Mouse (Mus musculus): ENCODE data around the gene Fbrs.
"Not testable (repeated sequence)": the region's sequence is repeated elsewhere in the genome, so short reads cannot be mapped to it uniquely, and the experiment has no call there.

Fbrs gene

GRCm38 (mm10) chr7:127476336-127476735, 2.7 kb upstream of the Fbrs start:
- no peak for DNase-seq (ENCODE audit: low spot score in 2 of 2)

DNA sequence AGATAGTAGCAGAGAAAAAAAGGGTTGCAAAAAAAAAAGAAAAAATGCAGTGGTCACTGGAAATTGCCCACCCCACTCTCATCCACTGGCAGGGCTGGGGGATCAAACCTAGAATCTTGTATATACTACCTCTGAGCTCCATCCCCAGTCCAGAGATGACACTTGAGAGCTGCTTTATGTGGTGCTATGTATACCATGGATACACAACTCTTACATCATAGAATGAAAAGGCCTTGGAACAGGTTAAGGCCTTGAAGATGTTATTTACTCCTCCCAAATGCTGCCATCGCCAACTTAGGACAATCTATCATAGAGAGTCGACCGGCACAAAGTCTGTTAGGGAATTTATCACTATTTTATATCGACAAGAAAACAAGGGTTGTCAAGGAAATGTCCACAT, 2.1 kb upstream of the Fbrs start:
- DNase-seq (ENCODE audit: low spot score in 2 of 2): no peak

- peak; percentile 98 to 99 for DNase-seq (ENCODE audit: low spot score in 2 of 2)
Measured at GRCm38 (mm10) chr7:127477687-127478634, 1.0 kb upstream of the Fbrs start.

- DNase-seq (ENCODE audit: low spot score in 2 of 2): peak; percentile 50 to 84
Measured at GRCm38 (mm10) chr7:127479318-127480225, 573 bp downstream of the Fbrs start.

DNA sequence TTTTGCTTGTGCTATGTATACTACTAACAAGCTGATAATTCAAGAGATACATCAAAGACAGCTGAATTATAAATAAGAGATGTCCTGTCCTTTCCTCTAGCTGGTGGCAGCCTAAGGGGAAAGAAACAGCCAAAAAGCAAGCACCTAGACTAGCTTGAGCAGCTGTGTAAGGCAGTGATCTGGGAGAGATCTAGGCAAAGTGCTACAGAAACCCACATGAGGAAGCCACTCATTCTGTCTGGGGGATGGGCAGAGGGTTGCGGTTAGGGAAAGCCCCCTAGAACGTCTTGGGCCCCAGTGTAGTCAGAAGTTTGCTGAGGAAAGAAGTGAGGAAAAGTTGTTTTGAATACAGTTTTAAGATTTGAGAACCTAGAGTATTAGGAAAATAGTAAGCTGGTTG, 1.3 kb downstream of the Fbrs start:
- peak; percentile 63 to 74 for DNase-seq (ENCODE audit: low spot score in 2 of 2)

DNA sequence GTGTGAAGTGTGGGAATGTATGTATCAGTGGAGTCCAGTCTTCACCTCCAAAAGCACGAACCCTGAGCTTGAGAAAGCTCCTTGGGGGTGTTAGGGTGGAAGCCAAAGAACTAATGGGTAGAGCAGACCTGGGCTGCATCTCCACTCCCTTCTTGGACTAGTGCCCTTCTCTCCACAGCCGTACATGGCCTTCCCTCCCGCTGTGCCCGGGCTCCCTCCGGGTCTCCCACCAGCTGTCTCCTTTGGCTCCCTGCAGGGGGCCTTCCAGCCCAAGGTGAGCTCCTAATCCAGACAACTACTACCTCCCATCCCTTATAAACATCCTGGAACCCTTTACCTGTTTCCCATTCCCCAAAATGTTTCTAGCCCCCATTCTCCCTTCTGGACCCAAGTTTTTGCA, 6.4 kb downstream of the Fbrs start:
- DNase-seq (ENCODE audit: low spot score in 2 of 2): no peak

DNA sequence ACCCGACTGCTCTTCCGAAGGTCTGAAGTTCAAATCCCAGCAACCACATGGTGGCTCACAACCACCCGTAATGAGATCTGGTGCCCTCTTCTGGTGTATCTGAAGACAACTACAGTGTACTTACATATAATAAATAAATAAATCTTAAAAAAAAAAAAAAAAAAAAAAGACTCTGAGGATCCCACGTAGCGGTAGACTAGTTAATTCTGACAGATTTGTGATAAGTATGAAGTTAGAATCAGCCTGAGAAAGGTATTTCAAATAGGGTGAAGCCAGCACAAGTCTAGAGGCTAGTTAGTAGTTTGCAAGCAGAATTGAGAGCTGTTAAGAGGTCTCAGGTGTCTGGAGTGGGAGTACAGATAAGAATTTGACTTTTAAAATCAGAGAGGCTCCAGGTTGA, 9.4 kb downstream of the Fbrs start:
- not testable (repeated sequence) for DNase-seq (ENCODE audit: low spot score in 2 of 2)

DNA sequence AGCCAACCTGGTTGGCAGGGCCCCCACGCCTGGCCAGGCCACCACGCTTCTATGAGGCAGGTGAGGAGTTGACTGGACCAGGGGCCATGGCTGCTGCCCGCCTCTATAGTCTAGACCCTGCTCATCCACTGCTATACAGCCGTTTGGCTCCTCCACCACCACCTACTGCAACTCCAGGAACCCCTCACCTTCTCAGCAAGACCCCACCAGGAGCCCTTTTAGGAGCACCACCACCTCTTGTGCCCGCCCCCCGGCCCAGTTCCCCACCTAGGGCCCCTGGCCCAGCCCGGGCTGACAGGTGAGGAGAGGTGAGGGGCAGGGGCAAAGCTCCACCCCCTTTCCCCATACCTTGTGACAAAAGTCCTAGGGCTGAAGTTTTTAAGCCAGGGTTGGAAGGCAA, 11.0 kb downstream of the Fbrs start:
- no peak for DNase-seq (ENCODE audit: low spot score in 2 of 2)

DNA sequence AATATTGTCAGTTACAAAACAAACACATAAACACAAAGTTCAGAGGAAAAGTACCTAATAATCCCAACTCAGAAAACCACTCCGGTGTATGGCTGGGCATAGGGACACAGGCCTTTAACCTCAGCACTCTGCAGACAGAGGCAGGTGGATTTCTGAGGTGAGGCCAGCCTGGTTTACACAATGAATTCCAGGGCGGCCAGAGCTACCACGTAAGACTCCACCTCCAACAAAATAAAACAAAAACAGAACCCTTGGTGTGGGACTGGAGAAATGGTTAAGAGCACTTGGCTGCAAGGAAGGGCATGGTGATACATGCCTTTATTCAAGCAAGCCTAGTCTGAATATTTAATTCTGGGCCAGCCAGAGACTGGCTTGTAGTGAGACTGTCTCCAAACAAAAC, 12.8 kb downstream of the Fbrs start:
- DNase-seq (ENCODE audit: low spot score in 2 of 2): no peak

DNA sequence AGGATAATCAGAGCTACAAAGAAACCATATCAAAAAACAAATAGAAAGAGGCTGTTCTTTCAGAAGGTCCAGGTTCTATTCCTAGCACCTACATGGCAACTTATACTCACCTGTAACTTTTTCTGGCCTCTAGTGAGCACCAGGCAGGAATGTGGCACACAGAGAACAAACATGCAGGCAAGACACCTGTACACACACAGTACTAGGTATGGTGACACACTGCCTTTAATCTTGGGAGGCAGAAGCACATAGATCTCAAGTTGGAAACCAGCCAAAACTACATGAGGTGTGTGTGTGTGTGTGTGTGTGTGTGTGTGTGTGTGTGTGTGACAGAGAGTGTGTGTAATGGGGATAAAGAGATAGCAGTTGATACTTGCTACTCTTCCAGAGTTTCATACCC, 15.6 kb downstream of the Fbrs start:
- DNase-seq (ENCODE audit: low spot score in 2 of 2): no peak

- no peak for DNase-seq (ENCODE audit: low spot score in 2 of 2)
Measured at GRCm38 (mm10) chr7:127497382-127497781, 18.4 kb downstream of the Fbrs start.

DNA sequence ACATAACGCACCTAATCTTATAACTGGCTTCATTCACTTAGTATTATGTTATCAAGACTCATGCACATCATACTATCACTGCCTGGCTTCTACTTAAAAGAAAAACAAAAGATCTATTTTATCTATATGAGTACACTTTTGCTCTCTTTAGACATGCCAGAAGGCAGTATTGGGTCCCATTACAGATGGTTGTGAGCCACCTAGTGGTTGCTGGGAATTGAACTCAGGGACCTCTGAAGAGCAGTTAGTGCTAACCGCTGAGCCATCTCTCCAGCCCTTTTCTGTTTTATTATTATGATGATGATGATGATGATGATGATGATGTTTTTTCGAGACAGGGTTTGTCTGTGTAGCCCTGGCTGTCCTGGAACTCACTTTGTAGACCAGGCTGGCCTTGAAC, 19.4 kb downstream of the Fbrs start:
- DNase-seq (ENCODE audit: low spot score in 2 of 2): peak in 1 of 2 experiments; percentile 54

GRCm38 (mm10) chr7:127508291-127508690, 29.3 kb downstream of the Fbrs start:
- DNase-seq (ENCODE audit: low spot score in 2 of 2): no peak

DNA sequence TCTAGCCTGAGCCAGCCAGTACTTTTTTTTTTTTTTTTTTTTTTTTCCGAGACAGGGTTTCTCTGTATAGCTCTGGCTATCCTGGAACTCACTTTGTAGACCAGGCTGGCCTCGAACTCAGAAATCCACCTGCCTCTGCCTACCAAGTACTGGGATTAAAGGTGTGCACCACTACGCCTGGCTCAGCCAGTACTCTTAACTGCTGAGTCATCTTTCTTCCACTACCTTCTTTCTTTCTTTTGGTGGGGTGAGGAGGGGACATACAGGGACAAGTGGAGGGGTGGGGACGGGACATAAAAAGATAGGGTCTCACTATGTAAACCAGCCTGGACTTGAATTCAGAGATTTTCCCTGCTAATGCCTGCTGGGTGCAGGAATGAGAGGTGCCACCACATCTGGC, 30.8 kb downstream of the Fbrs start:
- DNase-seq (ENCODE audit: low spot score in 2 of 2): not testable (repeated sequence)

- DNase-seq (ENCODE audit: low spot score in 2 of 2): no peak
Measured at GRCm38 (mm10) chr7:127511241-127511640, 32.2 kb downstream of the Fbrs start.

GRCm38 (mm10) chr7:127511808-127512230, 32.8 kb downstream of the Fbrs start, which contains the start of gene Srcap:
Gene Srcap (plus strand): TSS chr7:127511983.
- DNase-seq (ENCODE audit: low spot score in 2 of 2): peak; percentile 96 to 98

GRCm38 (mm10) chr7:127512231-127513015, 33.4 kb downstream of the Fbrs start:
- peak; percentile 94 to 98 for DNase-seq (ENCODE audit: low spot score in 2 of 2)

GRCm38 (mm10) chr7:127513016-127513390, 34.0 kb downstream of the Fbrs start:
- DNase-seq (ENCODE audit: low spot score in 2 of 2): peak in 1 of 2 experiments; percentile 31

DNA sequence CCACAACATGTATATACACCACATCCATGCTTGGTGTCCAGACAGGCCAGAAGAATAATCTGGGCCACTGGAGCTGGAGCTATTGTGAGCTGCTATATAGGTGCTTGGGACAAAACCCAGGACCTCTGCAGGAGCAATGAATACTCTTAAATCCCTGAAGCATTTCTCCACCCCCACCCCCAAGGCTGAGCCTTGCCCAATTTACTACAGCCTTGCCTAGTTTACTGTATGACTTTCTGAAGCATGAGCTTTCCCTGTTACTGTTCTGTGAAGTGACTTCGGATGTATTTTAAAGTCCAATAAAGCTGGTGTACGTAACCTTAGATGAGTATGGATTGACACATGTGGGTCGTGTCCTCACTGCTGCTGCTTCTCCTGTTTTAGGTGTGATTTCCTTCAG, 34.8 kb downstream of the Fbrs start:
- DNase-seq (ENCODE audit: low spot score in 2 of 2): no peak

DNA sequence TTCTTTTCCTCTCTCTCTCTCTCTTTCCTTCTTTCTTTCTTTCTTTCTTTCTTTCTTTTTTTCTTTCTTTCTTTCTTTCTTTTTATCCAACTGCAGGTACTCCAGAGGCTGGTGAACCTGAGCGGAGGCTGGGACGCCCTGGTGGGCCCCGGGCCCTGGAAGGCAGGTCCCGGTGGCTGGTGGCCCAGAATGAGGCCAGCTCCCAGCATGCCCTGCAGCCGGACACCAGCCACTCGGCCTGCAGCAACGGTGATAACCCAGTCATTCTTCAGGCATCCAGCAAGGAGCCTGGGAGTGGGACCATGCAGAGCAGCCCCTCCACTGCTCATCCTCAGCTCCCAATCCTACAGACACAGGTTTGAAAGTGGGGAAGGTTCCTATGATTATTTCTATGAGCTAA, 36.8 kb downstream of the Fbrs start:
- no peak for DNase-seq (ENCODE audit: low spot score in 2 of 2)

DNA sequence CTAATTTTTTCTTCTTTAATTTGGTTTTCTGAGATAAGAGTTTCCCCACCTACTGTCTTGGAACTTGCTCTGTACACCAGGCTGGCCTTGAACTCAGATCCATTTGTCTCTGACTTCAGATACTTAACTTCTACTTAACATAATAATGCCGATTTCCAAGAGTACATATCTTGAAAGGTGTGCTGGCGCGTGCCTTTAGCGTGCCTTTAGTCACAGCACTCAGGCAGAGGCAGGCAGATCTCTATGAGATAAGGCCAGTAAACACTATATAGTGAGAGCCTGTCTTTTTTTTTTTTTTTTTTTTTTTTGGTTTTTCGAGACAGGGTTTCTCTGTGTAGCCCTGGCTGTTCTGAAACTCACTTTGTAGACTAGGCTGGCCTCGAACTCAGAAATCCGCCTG, 37.3 kb downstream of the Fbrs start:
- no peak for DNase-seq (ENCODE audit: low spot score in 2 of 2)

GRCm38 (mm10) chr7:127519284-127519683, 40.3 kb downstream of the Fbrs start, which contains the start of gene Gm42715:
Gene Gm42715 (plus strand): TSS chr7:127519584.
- DNase-seq (ENCODE audit: low spot score in 2 of 2): no peak
